Comparison of ENCODE assay signal across 8 mouse cellular contexts in genomic region chr10:100486701-100487096, GRCm38 (mm10). TPM values are rescaled to one million over a fixed set of nuclear protein-coding genes. Genes with fewer than 3 reads are reported as not detected.
A peak's percentile ranks its signal among the peaks of the same experiment; 100 is the strongest.
DNase-seq lines count a peak whose midpoint lies in the region; ATAC-seq lines count a peak whose summit lies in the region.

No protein-coding gene starts in this region.

- peaks cover 6% of the 10 kb centered on the region for H3K4me1 ChIP-seq in kidney, embryonic 15.5 days
- H3K4me1 ChIP-seq in forebrain, embryonic 11.5 days (replicated peaks; ENCODE audit: control insufficient read depth, insufficient read depth, low read length): no peaks in the 10 kb centered on the region
- H3K4me1 ChIP-seq in limb, embryonic 12.5 days (replicated peaks): 0 out of 2 replicates have a peak, but pooled peaks cover 2% of the 10 kb centered on the region
- H3K4me1 ChIP-seq in neural tube, embryonic 12.5 days: peaks cover 4% of the 10 kb centered on the region; the same call in 1 of the 2 replicates

- peak overlapping the region; percentile 69 for H3K9ac ChIP-seq in kidney, embryonic 15.5 days
- H3K9ac ChIP-seq in forebrain, embryonic 11.5 days (ENCODE audit: low read length): peak overlapping the region; percentile 54
- H3K9ac ChIP-seq in limb, embryonic 12.5 days (replicated peaks): peak overlapping the region; percentile 78
- H3K9ac ChIP-seq in neural tube, embryonic 12.5 days: peak overlapping the region; percentile 71

- no peaks in the 10 kb centered on the region for H3K36me3 ChIP-seq in kidney, embryonic 15.5 days
- H3K36me3 ChIP-seq in forebrain, embryonic 11.5 days (ENCODE audit: control insufficient read depth, insufficient read depth, low read length): no peaks in the 10 kb centered on the region
- H3K36me3 ChIP-seq in limb, embryonic 12.5 days: peaks cover 5% of the 10 kb centered on the region; the same call in 1 of the 2 replicates
- H3K36me3 ChIP-seq in neural tube, embryonic 12.5 days: no peaks in the 10 kb centered on the region

- DNase-seq in kidney, postnatal 4 days: no peak
- peak; percentile 48 for DNase-seq in NIH3T3 (ENCODE audit: low read depth)
- DNase-seq in forebrain, embryonic 11.5 days (ENCODE audit: low spot score): peak; percentile 64
- DNase-seq in right cerebral cortex, adult 18-20 months: no peak
- no peak for DNase-seq in spleen, adult 12 weeks (ENCODE audit: low spot score)

- no peaks in the 10 kb centered on the region for H3K9me3 ChIP-seq in kidney, embryonic 15.5 days (replicated peaks)
- H3K9me3 ChIP-seq in forebrain, embryonic 11.5 days (ENCODE audit: control insufficient read depth, low read length): no peaks in the 10 kb centered on the region
- H3K9me3 ChIP-seq in limb, embryonic 12.5 days: no peaks in the 10 kb centered on the region
- H3K9me3 ChIP-seq in neural tube, embryonic 12.5 days: no peaks in the 10 kb centered on the region

- H3K27ac ChIP-seq in kidney, embryonic 15.5 days: peak overlapping the region; percentile 84
- no peak overlapping the region for H3K27ac ChIP-seq in forebrain, embryonic 11.5 days (ENCODE audit: low read depth, low read length)
- peak overlapping the region; percentile 81 for H3K27ac ChIP-seq in limb, embryonic 12.5 days
- no peak overlapping the region for H3K27ac ChIP-seq in neural tube, embryonic 12.5 days

- under 1% methylated on average over 13 of the region's 13 CpGs for WGBS in kidney, embryonic 15.5 days
- 0% methylated on average over 13 of the region's 13 CpGs for WGBS in forebrain, embryonic 11.5 days
- WGBS in limb, embryonic 12.5 days: under 1% methylated on average over 13 of the region's 13 CpGs
- 0% methylated on average over 13 of the region's 13 CpGs for WGBS in neural tube, embryonic 12.5 days

- H3K4me2 ChIP-seq in kidney, embryonic 15.5 days: peak overlapping the region; percentile 87
- peak overlapping the region; percentile 60 for H3K4me2 ChIP-seq in forebrain, embryonic 11.5 days (ENCODE audit: low read depth, low read length, severe bottlenecking)
- H3K4me2 ChIP-seq in limb, embryonic 12.5 days: peak overlapping the region; percentile 81
- peak overlapping the region; percentile 80 for H3K4me2 ChIP-seq in neural tube, embryonic 12.5 days (replicated peaks)

- H3K4me3 ChIP-seq in kidney, embryonic 15.5 days (replicated peaks): peak overlapping the region; percentile 72
- H3K4me3 ChIP-seq in forebrain, embryonic 11.5 days (ENCODE audit: low read depth, low read length): peak overlapping the region; percentile 53
- peak overlapping the region; percentile 74 for H3K4me3 ChIP-seq in limb, embryonic 12.5 days (replicated peaks)
- peak overlapping the region; percentile 77 for H3K4me3 ChIP-seq in neural tube, embryonic 12.5 days

- no peaks in the 10 kb centered on the region for H3K27me3 ChIP-seq in kidney, embryonic 15.5 days
- H3K27me3 ChIP-seq in forebrain, embryonic 11.5 days (ENCODE audit: control insufficient read depth, insufficient read depth, low read length): no peaks in the 10 kb centered on the region
- H3K27me3 ChIP-seq in limb, embryonic 12.5 days: no peaks in the 10 kb centered on the region
- no peaks in the 10 kb centered on the region for H3K27me3 ChIP-seq in neural tube, embryonic 12.5 days (replicated peaks)

- ATAC-seq in kidney, embryonic 15.5 days (replicated peaks; ENCODE audit: low FRiP score): peak; percentile 38; the same call in 1 of the 2 replicates
- ATAC-seq in forebrain, embryonic 11.5 days (replicated peaks; ENCODE audit: low FRiP score): no peak
- no peak; the same call in 1 of the 2 replicates for ATAC-seq in limb, embryonic 12.5 days (ENCODE audit: insufficient number of reproducible peaks, insufficient read depth, low FRiP score, low TSS enrichment, low read depth)
- peak; percentile 46 for ATAC-seq in neural tube, embryonic 12.5 days (ENCODE audit: low FRiP score, low read depth)

RNA-seq across cellular contexts. Expression of gene Tmtc3, which starts 0.5 kb away (rescaled TPM):
- polyA plus RNA-seq in kidney, embryonic 15.5 days (2015; fragmentation: Nextera tagmentation; extraction: Ambion mirVana): 24.6 and 27.3 TPM in 2 replicates
- polyA plus RNA-seq in forebrain, embryonic 11.5 days (2014; fragmentation: Nextera tagmentation; extraction: Ambion mirVana): 23.2 and 27.9 TPM in 2 replicates
- polyA plus RNA-seq in limb, embryonic 12.5 days (2016; fragmentation: Nextera tagmentation; extraction: Ambion mirVana): 21.7 and 28.6 TPM in 2 replicates
- polyA plus RNA-seq in neural tube, embryonic 12.5 days (2016; fragmentation: Nextera tagmentation; extraction: Ambion mirVana): 12.4 and 13.6 TPM in 2 replicates

RNA-seq across cellular contexts. Expression of gene Cep290, which starts 0.7 kb away (rescaled TPM):
- 5.5 and 5.7 TPM in 2 replicates for polyA plus RNA-seq in kidney, embryonic 15.5 days (2015; fragmentation: Nextera tagmentation; extraction: Ambion mirVana)
- 7.2 and 9.0 TPM in 2 replicates for polyA plus RNA-seq in forebrain, embryonic 11.5 days (2014; fragmentation: Nextera tagmentation; extraction: Ambion mirVana)
- 6.7 and 7.0 TPM in 2 replicates for polyA plus RNA-seq in limb, embryonic 12.5 days (2016; fragmentation: Nextera tagmentation; extraction: Ambion mirVana)
- polyA plus RNA-seq in neural tube, embryonic 12.5 days (2016; fragmentation: Nextera tagmentation; extraction: Ambion mirVana): 6.0 and 6.7 TPM in 2 replicates

Comparison
In these comparisons a context has a peak if more than half of its experiments do, and no peak if none do; other contexts are left out.
1. ATAC-seq: peak in kidney, embryonic 15.5 days (single experiment) and neural tube, embryonic 12.5 days (single experiment); none in forebrain, embryonic 11.5 days (single experiment) and limb, embryonic 12.5 days (single experiment).
2. H3K27ac ChIP-seq: peak in kidney, embryonic 15.5 days (single experiment) and limb, embryonic 12.5 days (single experiment); none in forebrain, embryonic 11.5 days (single experiment) and neural tube, embryonic 12.5 days (single experiment).
3. DNase-seq: peak in NIH3T3 (single experiment) and forebrain, embryonic 11.5 days (single experiment); none in kidney, postnatal 4 days (0 of 2), right cerebral cortex, adult 18-20 months (single experiment) and spleen, adult 12 weeks (single experiment).
4. Peak in every context shown above with its lines, with median percentiles within 50 percentile points of each other: H3K4me2 ChIP-seq, H3K4me3 ChIP-seq and H3K9ac ChIP-seq.